Comparison of ENCODE assay signal across 13 mouse cellular contexts in the genomic region with DNA sequence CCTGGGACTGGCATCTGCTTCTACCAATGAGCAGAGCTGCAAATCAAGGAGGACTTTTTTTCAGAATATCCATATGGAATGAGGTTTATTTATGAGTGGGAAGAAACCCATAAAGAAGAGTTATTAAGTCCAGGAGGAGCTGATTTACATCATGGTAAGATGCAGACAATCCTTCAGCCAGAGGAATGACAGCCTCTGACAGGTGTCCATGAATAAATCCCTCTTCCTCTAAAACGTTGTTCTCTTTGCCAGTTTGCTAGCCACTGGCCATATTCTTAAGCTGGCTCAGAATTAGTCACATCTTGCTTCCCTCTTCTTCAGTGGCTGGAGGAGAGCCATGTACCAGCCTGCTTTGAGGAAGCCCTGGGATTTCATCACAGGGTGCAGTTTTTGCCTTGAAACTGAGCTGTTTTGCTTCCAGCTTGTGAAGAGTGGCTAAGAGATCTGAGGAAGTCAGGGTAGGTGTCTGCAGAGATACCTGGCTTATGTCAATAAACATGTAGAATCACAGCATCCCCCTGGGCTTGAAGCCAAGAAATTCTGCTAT.
DNase-seq lines count a peak whose midpoint lies in the region.
"Had no signal": no experiment of that assay in that cellular context is flagged by ENCODE, and none has a peak within 500 bp of the region (broad histone marks: within the 10 kb centered on the region; RNA-seq: fewer than 3 reads in every experiment).

No protein-coding gene starts in this region.

- DNase-seq in frontal cortex, postnatal 36 days (ENCODE audit: low spot score in 2 of 2), result peak; percentile 14 to 26
- no peak for DNase-seq in frontal cortex, postnatal 25 days (ENCODE audit: low spot score in 2 of 2)
- DNase-seq in right cerebral cortex, postnatal 10 days (ENCODE audit: low spot score in 2 of 2), result peak; percentile 33 to 36
- no peak for DNase-seq in right cerebral cortex, postnatal 14 days
- peak; percentile 75 for DNase-seq in brain, adult 2 months (ENCODE audit: low read depth, low spot score)
- no peak for DNase-seq in gastrocnemius, postnatal 36 days
- DNase-seq in c-Kit-positive CD71-positive TER-119-positive erythroid progenitor cells, embryonic 14.5 days (ENCODE audit: low spot score), result no peak
- DNase-seq: cerebellum, adult 11 months; gastrocnemius, adult 2 months; heart, adult 2 months; liver; liver, postnatal 0 days; lung, postnatal 14 days had no signal

- intact Hi-C loops in gastrocnemius, postnatal 36 days (cut with DNase I), result no loop called here

Comparison
In these comparisons a context has a peak if more than half of its experiments do, and no peak if none do; other contexts are left out.
1. DNase-seq: peak in frontal cortex, postnatal 36 days (2 of 2), right cerebral cortex, postnatal 10 days (2 of 2) and brain, adult 2 months (single experiment); none in frontal cortex, postnatal 25 days (0 of 2), right cerebral cortex, postnatal 14 days (single experiment), gastrocnemius, postnatal 36 days (0 of 2) and c-Kit-positive CD71-positive TER-119-positive erythroid progenitor cells, embryonic 14.5 days (single experiment).